Mouse (Mus musculus): ENCODE data around the gene Dip2a. TPM values are rescaled to one million over a fixed set of nuclear protein-coding genes. Genes with fewer than 3 reads are reported as not detected.

Gene Dip2a
- 2.0 TPM for polyA plus RNA-seq (2017; shearing (Covaris generic))

GRCm38 (mm10) chr10:76344711-76345539 is at the start of gene Dip2a:
TSS of gene Dip2a (minus strand) at chr10:76345291.

GRCm38 (mm10) chr10:76253536-76253935 is 91.6 kb downstream of the Dip2a start, which contains the start of gene S100b:
TSS of gene S100b (plus strand) at chr10:76253853.

GRCm38 (mm10) chr10:76237341-76238225 is 107.5 kb downstream of the Dip2a start, which contains the start of gene Prmt2:
TSS of gene Prmt2 (minus strand) at chr10:76237865.

Other genes starting within 250 kb of the Dip2a start
- not detected for gene Slc5a4b, start 234.3 kb downstream of the Dip2a start, polyA plus RNA-seq (2017; shearing (Covaris generic))
- gene Slc5a4a, start 197.8 kb downstream of the Dip2a start, polyA plus RNA-seq (2017; shearing (Covaris generic)) = not detected
- 36.1 TPM for gene Prmt2, start 107.4 kb downstream of the Dip2a start, polyA plus RNA-seq (2017; shearing (Covaris generic))
- 0.18 TPM for gene S100b, start 91.4 kb downstream of the Dip2a start, polyA plus RNA-seq (2017; shearing (Covaris generic))
- gene AC141477.1, start 95.2 kb upstream of the Dip2a start, polyA plus RNA-seq (2017; shearing (Covaris generic)) = 12.6 TPM
- 25.2 TPM for gene Pcnt, start 97.5 kb upstream of the Dip2a start, polyA plus RNA-seq (2017; shearing (Covaris generic))
- not detected for gene 2610028H24Rik, start 103.8 kb upstream of the Dip2a start, polyA plus RNA-seq (2017; shearing (Covaris generic))
- gene Mcm3ap, start 123.6 kb upstream of the Dip2a start, polyA plus RNA-seq (2017; shearing (Covaris generic)) = 84.4 TPM
- 5.0 TPM for gene Ybey, start 123.8 kb upstream of the Dip2a start, polyA plus RNA-seq (2017; shearing (Covaris generic))
- gene Lss, start 186.3 kb upstream of the Dip2a start, polyA plus RNA-seq (2017; shearing (Covaris generic)) = 24.6 TPM
- not detected for gene Spatc1l, start 217.0 kb upstream of the Dip2a start, polyA plus RNA-seq (2017; shearing (Covaris generic))
- gene Ftcd, start 230.4 kb upstream of the Dip2a start, polyA plus RNA-seq (2017; shearing (Covaris generic)) = not detected

All from activated CD4-positive, CD25-positive, alpha-beta regulatory T cell, adult 9 weeks (primary cell).